Mouse (Mus musculus) T-helper 17 cell (primary cell): ENCODE data around the gene B230217C12Rik.

Source experiments
- in situ Hi-C, 2 experiments: fragments of 300-600 bp; cut with MboI, MseI; formaldehyde crosslinking; loops; 1 replicate in 1 of 2; 2 replicates in 1 of 2; pipeline ENCODE4 v1.15.1; 2025; ENCODE audit warnings: high pct_unique_total_duplicates in 2 of 2

The B230217C12Rik gene

DNA sequence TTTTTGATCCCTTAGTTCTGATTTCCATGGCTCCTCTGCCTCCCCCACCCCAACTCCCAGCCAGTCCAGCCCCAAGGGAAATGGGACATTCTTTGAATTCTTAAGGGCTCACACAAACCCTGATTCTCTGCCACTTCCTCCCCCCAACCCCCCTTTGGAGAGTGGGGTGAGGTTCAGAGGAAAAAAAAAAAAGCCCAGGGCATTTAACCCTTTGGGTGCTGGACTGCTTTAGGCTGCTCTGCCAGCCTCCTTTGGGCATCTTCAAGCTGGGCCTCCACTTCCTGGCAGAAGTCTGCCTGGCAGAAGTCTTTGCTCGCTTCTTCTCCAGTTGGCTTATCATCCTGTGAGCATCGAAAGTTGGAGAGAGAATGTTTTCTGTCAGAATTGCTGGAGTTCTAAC lies 32.5 kb upstream of the B230217C12Rik start:
- in situ Hi-C loops: no loop called here

DNA sequence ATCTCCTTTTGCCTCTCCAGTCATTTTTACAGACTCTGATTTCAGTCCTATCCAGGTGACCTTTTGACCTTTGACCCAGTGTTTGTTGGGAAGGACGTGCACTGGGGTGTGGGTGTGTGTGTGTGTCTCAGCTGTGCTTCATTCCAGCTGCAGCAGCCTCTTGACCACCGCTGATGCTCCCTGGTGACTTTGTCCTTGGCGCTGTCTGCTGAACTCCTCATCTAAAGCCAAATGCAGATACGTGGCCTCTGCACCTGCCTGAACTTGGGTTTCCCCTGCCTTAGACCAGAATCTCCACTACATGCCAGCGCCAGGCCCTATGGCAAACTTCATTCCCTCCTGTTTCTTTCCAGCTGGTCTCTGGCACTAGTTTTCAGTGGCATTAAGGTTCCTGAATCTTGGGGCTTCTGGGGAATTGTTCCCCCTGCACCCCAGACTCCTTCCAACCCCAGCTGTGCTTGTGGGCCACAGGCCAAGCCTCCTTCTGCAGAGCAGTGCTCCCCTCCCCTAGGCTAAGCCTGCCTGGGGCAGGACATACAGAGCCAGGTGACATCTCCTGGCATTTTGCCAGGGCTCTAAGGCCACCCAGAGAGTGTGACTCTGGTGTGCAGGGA lies 31.9 kb upstream of the B230217C12Rik start:
- in situ Hi-C loops: no loop called here

DNA sequence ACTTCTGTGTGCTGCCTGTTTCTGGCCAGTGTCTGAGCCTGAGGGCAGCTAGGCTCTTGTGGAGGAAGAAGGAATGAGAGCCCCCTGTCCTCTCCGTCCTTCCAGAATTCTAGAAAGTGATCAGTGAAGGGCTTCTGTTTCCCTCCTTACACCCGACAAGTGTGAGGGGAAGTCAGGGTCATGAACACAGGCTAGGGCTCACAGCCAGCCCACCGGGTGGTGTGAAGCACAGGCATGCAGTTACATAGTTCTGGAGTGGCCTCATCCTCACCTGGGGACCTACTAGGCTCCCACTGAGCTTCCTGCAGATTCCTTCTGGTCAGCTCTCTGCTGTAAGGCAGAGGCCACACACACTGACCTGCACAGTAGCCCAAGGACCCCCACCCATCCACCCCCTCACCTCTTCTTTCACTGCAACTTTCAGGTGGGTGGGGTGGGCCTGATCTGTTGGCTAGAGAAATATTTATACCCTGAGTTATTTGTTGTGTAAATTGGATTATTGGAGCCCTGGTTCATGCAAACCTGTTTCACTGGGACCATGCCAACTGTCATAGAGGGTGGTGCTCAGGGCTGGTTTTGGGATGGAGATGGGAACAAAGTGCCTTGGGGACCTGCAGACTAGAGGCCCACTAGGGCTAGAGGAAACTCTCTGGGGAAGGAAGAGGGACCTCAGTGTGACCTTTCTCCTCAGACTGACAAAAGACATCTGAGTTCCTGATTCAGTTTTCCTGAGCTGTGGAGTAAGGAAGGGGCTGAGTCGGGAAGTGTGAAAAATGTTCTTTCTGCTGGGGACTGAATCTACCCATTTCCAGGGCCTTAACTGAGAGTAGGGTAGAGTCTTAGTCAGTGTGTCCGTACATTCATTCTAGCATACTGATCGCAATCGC lies 31.1 kb upstream of the B230217C12Rik start:
- in situ Hi-C loops: no loop called here

DNA sequence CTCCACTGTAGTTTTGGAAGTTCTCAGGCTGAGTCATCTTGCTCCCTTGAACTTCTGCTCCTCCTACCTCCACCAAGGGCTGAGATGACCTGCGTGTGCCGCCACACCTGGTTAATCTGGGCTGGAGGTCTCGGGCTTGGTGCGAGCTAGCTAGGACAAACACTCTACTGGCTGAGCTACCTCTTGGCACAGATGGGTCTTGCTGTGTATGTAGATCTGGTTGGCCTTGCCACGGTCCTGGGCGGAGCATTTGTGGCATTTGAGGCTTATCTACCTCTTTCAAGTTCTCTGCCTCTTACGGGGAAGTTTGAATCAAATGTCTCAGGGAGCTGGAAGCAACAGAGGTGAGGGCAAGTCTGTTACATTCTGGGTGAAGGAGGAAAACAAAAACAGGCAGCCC lies 30.2 kb upstream of the B230217C12Rik start:
- in situ Hi-C loops: no loop called here

DNA sequence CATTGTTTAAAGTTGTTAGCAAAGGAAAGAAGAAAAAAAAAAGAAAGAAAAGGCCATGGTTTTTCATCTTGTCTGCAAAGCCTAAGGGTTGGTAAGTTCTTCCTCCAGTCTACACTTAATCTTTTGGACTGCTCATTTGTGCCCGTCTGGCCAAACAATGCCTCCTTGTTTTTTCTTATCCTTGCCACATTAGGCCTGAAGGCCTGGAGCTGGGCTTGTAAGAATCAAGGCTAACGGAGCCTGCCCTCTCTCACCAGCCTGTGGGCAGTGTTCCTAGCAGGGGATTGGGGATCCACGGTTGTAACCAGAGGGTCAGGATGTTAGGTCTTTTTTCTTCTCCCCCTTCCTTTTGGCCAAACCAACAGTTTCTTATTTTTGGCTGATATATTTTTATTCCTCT lies 29.6 kb upstream of the B230217C12Rik start:
- in situ Hi-C loops: no loop called here

DNA sequence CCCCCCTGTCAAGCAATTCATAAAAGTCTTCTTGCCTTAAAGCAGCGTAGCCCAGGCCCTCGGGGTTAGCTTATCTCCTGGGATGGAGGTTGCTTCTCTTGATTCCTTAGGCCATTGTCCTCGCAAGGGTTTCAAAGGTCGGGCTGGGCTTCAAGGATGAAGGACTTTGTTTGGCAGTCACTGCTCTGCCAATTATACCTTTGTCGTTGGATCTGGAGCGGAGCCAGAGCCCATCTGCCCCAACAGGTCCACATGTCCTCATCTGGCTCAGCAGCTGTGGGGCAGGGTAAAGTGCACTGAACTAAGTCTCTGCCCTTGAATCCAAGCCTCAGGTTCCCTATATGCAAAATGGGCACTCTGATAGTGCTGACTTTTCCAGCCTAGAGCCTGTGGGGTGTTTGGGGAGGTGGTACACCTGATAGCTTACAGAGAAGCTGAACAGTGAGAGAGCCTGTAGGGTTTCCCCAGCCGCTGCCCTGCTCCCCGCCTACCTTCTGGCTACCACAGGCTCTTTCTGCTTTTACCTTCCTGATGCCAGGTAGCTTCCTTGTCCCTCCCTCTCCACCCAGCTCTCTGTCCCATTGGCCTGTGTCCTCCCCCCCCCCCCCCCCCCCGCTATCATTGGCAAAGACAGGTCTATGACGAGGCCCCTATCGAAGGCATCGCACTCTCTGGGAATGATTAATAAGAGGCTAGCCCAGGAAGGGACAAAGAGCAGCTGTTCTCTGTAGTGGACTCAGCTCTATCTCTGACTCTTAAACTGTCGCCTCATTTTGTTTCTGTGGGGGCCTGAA lies 28.8 kb upstream of the B230217C12Rik start:
- in situ Hi-C loops: no loop called here

DNA sequence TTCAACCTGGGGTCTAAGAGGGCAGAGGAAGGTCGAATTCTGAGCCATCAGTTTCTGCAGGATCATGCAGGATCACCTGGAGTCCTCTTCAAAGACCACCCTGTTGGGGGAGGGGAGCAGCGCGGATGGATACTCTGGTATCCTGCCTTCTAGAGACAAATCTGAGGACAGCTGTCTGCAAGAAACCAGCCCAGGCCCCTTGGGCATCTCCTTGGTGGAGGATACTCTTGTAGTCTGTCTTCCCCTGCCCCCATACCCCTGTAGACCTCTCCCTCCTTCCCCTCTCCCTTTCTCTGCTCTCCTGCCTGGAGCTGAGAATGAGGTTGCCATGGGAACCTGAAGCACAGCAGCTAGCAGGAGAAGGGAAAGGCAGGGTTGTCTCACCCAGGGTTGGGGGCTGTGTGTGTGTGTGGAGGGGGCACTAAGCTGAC lies 28.1 kb upstream of the B230217C12Rik start:
- in situ Hi-C loops: no loop called here

DNA sequence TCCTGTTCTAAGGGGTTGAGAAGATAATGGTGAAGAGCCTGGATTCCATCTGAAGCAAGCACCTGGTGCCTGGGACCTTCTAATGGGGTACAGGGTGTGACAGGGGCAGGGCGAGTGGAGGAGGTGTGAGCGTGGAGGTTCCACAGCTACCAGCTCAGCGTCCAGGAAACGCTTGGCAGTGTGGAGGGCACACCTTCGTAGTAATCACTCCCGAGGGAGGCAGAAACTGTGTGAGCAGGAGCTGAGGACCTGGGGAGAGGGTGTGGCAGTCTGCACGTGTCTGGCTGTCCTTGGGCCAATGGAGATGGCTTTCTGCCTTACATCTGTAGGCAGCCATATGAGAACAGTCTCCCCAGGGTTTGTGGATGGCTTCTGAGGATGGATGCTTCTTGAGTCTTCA lies 27.5 kb upstream of the B230217C12Rik start:
- in situ Hi-C loops: no loop called here

DNA sequence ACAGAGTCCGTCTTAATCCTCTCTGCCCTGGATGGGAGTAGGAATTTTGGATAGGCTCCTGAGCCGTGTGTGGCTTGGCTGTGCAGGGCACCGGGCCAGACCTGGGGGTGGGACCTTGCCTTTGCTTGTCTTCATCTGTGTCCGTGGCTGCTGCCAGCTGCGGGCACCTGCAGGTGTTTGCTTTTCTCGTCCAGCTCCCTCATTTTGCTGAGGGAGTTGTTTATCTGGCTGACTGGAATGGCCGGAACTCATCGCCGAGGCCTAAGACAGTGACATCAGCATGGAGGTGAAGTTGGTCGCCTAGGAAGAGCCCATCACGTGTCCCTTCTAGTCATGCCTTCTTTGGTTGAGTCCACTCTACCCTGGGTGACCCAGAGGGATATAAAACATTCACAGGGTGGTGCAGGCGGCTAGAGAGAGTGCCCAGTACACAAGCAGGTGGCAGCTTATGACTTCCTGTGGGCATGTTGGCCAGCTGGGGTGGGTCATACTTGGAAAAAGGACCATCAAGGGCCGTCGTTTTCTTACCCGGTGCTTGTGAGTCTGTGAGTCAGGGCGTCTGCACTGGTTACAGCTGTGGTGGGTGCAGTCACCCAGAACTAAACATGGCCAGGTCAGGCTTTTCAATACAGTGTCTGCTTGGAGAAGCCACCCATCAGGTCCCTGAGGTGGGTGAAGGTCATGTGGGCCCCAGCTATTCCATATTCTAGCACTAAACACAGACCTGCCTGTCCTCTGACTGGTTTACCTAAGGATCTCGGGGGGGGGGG lies 26.6 kb upstream of the B230217C12Rik start:
- in situ Hi-C loops: no loop called here

DNA sequence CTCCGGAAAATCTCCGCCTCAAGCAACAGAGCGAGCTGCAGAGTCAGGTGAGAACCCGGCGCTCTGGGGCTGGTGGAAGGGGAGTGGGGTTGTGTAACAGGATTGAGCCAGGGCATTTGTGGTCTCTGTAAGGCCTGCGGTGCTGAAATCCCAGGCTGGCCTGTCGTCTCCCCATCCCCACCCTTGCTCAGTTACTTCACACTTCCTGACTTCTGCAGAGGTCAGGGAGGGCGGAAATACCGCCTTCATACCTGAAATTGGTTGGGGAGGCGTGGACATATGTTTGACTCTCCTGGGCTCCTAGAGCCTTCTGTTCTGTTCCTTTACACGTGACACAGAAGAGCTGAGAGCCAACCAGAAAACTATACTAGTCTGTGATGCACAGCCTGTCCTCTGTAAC lies 24.8 kb upstream of the B230217C12Rik start:
- in situ Hi-C loops: no loop called here

DNA sequence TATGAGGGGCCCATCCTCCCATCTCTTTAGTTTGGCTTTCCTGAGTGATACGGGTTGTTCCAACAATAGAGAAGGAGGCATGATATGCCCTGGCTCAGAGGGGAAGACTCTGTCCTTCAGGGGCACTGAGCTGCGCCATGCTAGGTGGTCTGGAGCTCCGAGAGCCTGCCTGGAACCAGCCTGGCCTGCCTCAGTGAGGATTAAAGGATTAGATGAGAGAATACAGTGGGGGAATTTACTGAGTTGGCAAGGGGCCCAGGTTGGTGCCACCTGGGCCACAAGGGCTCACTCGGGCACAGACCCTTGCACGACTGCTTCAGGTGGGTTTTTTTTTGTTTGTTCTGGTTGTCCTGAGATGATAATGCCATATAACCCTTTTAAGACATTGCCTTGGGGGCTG lies 24.4 kb upstream of the B230217C12Rik start:
- in situ Hi-C loops: no loop called here

DNA sequence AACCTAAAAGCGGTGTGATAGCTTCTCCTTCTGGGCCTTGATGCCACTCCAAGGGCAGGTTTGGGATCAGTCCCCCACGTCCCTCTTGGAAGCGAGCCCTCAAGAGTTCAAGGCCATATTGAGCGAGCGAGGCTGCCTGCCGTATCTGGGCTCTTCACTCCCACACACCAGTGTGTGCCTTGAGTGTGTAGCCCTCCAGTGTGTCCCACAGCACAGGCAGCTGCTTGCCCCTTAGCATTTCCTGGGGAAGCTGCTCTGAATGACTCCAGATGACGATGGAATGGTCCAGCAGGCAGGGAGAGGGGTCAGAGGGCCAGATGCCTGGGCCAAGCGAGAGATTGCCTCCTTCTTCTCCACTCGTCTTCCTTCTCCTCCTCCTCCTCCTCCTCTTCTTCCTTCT lies 23.7 kb upstream of the B230217C12Rik start:
- in situ Hi-C loops: no loop called here

DNA sequence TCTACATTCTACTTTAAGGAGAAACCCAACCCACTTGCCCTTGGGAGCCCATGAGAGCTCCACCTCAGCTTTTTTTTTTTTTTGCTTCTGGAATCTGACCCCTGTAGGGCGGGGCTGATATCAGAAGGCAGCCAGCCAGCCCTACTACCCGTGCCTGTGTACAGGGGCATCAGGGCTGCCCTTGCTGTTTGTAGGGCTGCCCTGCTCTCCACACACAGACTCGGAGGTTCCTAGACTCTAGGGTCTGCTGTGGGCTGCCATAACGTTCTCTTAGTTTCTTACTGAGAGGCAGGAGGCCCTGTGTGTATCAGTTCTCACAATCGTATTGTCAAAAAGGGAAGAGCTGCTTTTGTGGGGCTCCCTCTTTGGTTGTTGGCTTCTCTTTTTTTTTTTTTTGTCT lies 23.2 kb upstream of the B230217C12Rik start:
- in situ Hi-C loops: no loop called here

DNA sequence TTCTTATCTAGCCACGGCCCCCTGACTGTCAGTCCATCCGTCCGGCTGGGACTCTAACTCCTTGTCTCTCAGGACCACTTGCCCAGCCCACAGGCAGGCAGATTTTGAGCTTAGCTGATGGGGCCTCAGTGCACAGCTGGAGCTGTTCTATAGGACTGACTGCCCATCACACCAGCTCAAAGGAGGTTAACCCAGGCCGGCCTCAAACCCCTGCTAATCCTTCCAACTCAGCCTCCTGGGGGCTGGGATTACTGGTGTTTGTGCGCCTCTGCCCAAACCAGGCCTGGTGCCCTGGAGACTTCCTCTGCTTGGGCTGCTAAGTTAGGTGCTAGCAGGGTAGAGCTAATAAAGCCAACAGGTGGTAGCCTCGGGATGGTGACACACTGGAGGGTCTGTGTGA lies 22.6 kb upstream of the B230217C12Rik start:
- in situ Hi-C loops: no loop called here

DNA sequence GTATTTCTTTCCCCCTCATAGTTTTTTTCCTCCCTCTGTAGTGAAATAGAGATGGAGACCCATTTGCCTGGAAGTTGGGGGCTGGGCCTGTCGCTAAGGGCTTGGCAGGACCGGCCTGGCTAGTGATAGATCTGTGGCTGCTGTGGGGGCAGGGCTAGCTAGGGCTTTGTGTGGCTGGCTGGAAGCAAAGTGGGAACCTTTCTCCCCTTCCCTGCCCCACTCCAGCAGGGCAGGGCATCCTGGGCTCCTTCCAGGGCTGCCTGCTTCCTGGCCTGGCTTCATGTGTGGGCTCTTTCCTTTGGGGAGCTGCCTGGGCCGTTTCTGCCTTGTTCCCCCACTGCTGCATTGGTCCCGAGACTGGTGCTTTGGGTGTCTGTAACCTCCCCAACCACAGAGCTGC lies 22.0 kb upstream of the B230217C12Rik start:
- in situ Hi-C loops: no loop called here

DNA sequence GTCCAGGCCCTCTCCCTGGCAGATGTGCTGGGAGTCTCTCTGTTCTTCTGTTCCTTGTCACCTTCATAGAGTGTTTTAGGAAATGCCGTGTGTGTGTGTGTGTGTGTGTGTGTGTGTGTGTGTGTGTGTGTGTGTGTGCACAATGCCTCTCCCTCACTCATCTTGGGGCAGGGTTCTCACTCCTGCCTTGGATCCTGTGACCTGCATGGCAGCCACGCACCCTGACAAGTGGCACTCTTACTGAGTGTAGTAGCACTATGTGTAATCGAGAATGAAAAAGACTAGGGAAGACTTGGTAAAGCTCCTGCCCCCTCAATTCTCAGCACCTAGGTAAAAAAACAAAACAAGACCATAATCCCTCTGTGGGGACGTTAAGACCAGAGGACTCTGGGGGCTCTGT lies 21.5 kb upstream of the B230217C12Rik start:
- in situ Hi-C loops: no loop called here

DNA sequence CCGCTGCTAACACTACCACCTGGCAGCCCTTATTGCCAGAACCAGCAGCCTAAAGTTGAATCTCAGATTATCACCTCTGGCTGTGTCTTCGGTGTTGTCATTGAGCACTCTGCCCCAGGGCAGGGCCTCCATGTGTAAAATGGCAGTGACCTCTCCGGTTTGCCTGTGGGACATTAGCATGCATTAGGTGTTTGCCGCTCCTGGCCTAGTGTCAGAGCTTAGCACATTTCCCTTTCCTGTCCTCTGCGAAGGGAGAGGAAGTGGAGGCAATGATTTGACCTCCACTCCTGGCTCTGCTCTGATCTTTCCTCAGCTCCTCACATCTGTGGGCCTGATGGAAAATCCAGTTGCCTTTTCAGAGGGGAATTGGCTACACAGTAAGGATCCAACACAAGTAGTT lies 20.7 kb upstream of the B230217C12Rik start:
- in situ Hi-C loops: loop anchor here in 1 of 2 experiments (10.0 kb wide), 1 partner anchor 1515 kb away; the partner anchor contains the start of gene Hoxb5

DNA sequence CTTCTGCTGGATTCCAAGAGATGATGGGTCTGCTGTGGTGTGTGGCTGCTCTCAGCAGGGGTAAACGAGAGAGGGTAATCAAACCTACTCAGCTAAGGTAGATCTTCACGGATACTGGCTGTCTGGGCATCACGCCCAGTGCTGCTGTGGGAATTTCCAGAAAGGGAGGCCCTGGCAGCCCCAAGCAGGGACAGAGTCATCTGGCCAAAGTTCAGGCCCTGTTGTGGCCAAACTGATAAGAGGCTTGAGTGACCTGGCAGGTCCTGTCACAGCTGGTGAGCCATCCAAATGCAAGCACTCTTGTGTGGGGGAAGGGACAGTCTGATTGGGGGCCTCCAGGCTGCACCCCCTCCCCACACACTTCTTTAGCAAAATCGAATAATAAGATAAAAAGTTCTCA lies 19.7 kb upstream of the B230217C12Rik start:
- in situ Hi-C loops: loop anchor here in 1 of 2 experiments (10.0 kb wide), 1 partner anchor 1516 kb away; the partner anchor contains the start of gene Hoxb5

DNA sequence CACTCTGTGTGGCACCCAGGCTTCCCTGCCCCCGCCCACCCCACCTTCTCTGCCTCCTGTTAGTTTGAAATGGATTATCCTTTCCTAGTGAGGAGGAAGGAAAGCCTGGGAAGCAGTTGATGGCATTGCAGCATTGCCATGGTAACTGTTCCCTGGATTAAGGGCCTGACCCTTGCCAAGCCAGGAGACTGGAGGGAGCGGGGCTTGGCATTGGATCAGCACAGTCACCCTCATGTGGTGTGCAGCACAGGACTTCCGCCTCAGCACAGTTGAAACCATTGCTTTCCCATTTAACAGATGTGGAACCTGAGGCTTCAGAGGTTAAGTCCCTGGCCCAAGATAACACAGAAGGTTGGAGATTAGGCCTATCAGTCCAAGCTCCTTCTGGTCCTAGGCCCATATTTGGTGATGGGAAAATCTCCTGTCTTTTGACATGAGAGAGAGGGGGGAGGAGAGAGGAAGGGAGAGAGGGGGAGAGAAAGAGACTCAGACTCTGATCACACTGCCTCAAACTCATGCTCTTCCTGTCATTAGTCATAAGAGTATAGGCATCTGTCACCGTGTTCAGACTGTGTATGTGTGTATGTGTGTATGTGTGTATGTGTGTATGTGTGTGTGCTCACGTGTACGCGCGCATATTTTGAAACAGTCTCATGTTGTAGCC lies 19.0 kb upstream of the B230217C12Rik start:
- in situ Hi-C loops: loop anchor here in 1 of 2 experiments (10.0 kb wide), 1 partner anchor 1517 kb away; the partner anchor contains the start of gene Hoxb5

DNA sequence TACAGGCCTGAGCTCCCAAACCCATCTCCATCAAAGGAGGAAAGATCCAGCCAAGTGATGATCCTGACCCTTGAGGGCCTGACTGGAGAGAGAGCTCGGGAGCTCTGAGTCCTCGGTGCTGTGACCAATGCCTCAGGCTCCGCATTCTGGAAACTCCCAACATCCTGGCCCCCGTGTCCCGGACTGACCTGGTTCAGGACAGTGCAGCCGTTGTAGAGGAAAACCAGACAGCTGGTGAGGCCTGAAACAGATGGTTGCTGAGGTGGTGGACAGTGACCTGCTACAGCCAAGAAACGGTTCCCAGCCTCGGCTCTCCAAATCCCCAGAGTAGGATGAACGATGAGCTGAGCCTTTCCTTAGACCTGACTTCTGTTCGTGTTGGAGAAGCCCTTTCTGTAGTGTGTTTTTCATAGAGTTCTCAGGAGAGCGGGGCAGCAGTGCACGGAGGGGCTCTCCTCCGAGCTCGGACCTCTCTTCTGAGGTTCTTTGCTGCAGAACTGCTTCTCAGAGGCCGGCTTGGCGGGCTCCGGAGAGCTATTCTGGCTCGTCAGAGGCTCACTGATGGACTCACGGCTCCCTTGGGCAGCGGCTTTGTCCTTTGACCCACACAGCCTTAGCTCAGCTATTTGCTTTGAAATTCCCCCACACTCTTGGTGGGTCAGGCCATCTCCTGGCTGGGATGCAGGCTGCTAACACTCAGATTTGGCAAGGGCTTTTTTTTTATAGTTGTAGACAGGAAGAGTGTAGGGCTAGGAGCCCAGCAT lies 17.6 kb upstream of the B230217C12Rik start:
- in situ Hi-C loops: loop anchor here in 1 of 2 experiments (10.0 kb wide), 1 partner anchor 1518 kb away; the partner anchor contains the start of gene Hoxb5
